Mouse (Mus musculus) liver, embryonic 14.5 days (tissue): ENCODE results near the gene Nol3. TPM values are rescaled to one million over a fixed set of nuclear protein-coding genes. Genes with fewer than 3 reads are reported as not detected.

ENCODE experiments used
- ATAC-seq: fragments of 200-750 bp; cut with Nextera tagmentation; 2 replicates; pipeline ENCODE4 v1.8.0; 2017; ENCODE audit warnings: moderate number of reproducible peaks, mild to moderate bottlenecking, moderate library complexity; ENCODE audit not compliant: insufficient read depth
- DNase-seq, 3 experiments: peaks; one replicate each; pipeline ENCODE4 v3.0.0-alpha.2; 2012 to 2013; ENCODE audit warnings: low read depth in 3 of 3, low spot score in 3 of 3
- H3K27ac ChIP-seq: fragments of 300-500 bp; sonication (generic); 2 replicates; pipeline ENCODE4 v1.5.1; 2014; ENCODE audit warnings: moderate library complexity, mild to moderate bottlenecking, control low read depth, inconsistent platforms
- H3K27me3 ChIP-seq: fragments of 300-500 bp; sonication (generic); 2 replicates; pipeline ENCODE4 v1.6.1; 2014; ENCODE audit warnings: mild to moderate bottlenecking, low read length, moderate library complexity; ENCODE audit not compliant: control insufficient read depth, insufficient read depth
- H3K36me3 ChIP-seq: fragments of 300-500 bp; sonication (generic); replicated peaks from 2 replicates; pipeline ENCODE4 v1.6.1; 2014; ENCODE audit warnings: low read depth; ENCODE audit not compliant: control insufficient read depth, insufficient read depth
- H3K4me1 ChIP-seq, 2 experiments: fragments of 200-500 bp in 1 of 2; fragments of 300-500 bp in 1 of 2; sonication (generic) in 1 of 2; replicated peaks; 2 replicates each; pipeline ENCODE4 v1.6.1; 2012 to 2014; ENCODE audit warnings: antibody characterized with exemption in 1 of 2, inconsistent platforms in 1 of 2, low read length in 1 of 2; ENCODE audit not compliant: control insufficient read depth in 2 of 2, insufficient read depth in 2 of 2
- H3K4me2 ChIP-seq: fragments of 300-500 bp; sonication (generic); 2 replicates; pipeline ENCODE4 v1.6.1; 2014; ENCODE audit warnings: low read depth, mild to moderate bottlenecking, control low read depth, moderate library complexity
- H3K4me3 ChIP-seq, 2 experiments: fragments of 200-500 bp in 1 of 2; fragments of 300-500 bp in 1 of 2; sonication (generic) in 1 of 2; 2 replicates each; pipeline ENCODE4 v1.5.1; 2012 to 2014; ENCODE audit warnings: low read depth in 2 of 2, low read length in 2 of 2, mild to moderate bottlenecking in 2 of 2, control low read depth in 1 of 2, inconsistent platforms in 1 of 2, moderate library complexity in 1 of 2; ENCODE audit not compliant: insufficient read depth in 1 of 2
- H3K9ac ChIP-seq: fragments of 300-500 bp; sonication (generic); replicated peaks from 2 replicates; pipeline ENCODE4 v1.6.1; 2014; ENCODE audit warnings: mild to moderate bottlenecking, control low read depth, moderate library complexity
- H3K9me3 ChIP-seq: fragments of 300-500 bp; sonication (generic); 2 replicates; pipeline ENCODE4 v1.6.1; 2016; ENCODE audit warnings: low read length, mixed read lengths; ENCODE audit not compliant: control insufficient read depth
- CTCF ChIP-seq: IDR thresholded peaks from 2 replicates; pipeline ENCODE4 v1.5.1; 2016; ENCODE audit warnings: antibody characterized with exemption, low read depth, control low read depth
- EP300 ChIP-seq: IDR thresholded peaks from 2 replicates; pipeline ENCODE4 v1.6.1; 2016; ENCODE audit warnings: antibody characterized with exemption, low read depth
- WGBS: fragments of 180-500 bp; shearing (Covaris S2); extraction: QIAGEN DNeasy Blood & Tissue Kit; methylation state at CpG from one replicate; pipeline ENCODE4 v1.1.7; 2014; ENCODE audit not compliant: insufficient replicate concordance; 5-methylcytosine and 5-hydroxymethylcytosine counted together
- polyA plus RNA-seq, 2 experiments: library from polyadenylated mRNA; depleted of rRNA in 1 of 2; stranded (reverse) in 1 of 2; unstranded in 1 of 2; fragments of >200 nt; fragmentation: Nextera tagmentation in 1 of 2; extraction: Ambion mirVana in 1 of 2; gene quantifications; 2 replicates each; pipeline versions ENCODE4 v1.2.1 to v1.2.3; 2012 to 2014

Gene Nol3
- polyA plus RNA-seq, 2 experiments: 0.02 TPM; not detected in 1

DNA sequence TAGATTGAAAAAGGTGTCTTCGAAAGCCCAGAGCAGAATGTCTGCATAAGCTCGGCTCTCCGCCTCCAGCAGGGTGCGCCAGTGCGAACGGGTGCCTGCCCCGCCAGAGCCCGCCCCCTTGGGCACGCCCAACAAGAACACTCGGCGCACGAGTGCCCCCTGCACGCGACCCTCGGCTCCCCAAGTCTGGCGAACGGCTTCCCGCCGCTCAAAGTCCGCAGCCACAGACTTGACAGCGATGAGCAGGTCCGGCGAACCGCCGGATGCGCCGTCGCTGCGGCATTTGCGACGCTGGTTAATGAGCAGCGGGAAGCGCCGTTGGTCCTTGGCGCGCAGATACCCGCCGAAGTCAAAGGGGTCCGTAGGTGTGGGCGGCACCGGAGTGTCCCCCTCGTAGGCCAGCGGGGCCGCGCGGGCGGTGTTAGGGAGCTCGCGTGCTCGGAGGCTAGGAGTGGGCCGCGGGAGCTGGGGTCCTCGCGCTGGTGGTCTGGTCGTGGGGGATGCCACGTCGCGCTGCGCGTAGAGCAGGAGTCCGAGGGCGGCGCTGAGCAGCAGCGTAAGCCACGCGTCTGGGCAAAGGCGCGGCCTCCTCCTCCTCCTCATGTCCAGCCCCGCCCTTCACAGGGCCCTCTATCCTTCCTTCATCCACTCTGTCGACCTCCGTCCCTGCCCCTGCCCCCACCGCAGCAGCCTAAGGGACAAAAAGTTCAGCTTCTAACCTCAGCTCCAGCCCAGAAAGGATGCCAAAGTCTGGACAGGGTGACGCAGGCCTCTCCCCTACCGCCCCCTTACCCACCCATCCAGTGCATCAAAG is 21.6 kb upstream of the Nol3 start:
- Histone ChIP-seq H3K9me3 (no peaks in the 10 kb centered on the region), H3K27me3 (peaks cover 10% of the 10 kb centered on the region), H3K4me1 (peaks cover 13 to 15% of the 10 kb centered on the region in 2 experiments), H3K36me3 (peaks cover 24% of the 10 kb centered on the region), H3K27ac (peak overlapping the region; percentile 71), H3K4me3 (peak overlapping the region; percentile 62 to 82), H3K4me2 (peak overlapping the region; percentile 100), H3K9ac (peak overlapping the region; percentile 71)
- under 1% methylated on average over 68 of the region's 74 CpGs for WGBS
- TF ChIP-seq CTCF: peak; percentile 93
- no peak for TF ChIP-seq EP300
- peak; percentile 96 for ATAC-seq
- DNase-seq: peak; percentile 68 to 72 (median 70)

DNA sequence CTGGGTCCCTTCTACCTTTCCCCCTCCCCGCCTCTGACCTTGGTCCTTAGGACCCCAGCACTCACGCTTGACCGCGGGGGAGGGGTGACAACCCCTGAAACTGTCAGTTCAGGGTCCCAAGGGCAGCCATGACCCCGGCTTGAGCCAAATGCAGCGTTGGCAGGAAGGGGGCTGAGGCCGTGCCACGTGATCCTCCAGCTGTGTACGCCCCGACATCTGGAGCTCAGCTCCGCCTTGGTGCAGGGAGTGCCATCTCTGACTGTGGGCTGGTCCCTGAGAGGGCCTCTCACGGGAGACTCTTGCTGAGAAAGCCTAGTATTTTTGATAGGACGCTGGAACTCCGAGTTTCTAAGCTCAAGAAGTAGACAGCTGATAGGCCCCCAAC is 21.0 kb upstream of the Nol3 start, which contains the start of gene B3gnt9:
TSS of gene B3gnt9 (minus strand) at position 188 of the 385 bp plus-strand sequence.
- ATAC-seq: peak; percentile 91
- 2% methylated on average over 14 of the region's 14 CpGs for WGBS

DNA sequence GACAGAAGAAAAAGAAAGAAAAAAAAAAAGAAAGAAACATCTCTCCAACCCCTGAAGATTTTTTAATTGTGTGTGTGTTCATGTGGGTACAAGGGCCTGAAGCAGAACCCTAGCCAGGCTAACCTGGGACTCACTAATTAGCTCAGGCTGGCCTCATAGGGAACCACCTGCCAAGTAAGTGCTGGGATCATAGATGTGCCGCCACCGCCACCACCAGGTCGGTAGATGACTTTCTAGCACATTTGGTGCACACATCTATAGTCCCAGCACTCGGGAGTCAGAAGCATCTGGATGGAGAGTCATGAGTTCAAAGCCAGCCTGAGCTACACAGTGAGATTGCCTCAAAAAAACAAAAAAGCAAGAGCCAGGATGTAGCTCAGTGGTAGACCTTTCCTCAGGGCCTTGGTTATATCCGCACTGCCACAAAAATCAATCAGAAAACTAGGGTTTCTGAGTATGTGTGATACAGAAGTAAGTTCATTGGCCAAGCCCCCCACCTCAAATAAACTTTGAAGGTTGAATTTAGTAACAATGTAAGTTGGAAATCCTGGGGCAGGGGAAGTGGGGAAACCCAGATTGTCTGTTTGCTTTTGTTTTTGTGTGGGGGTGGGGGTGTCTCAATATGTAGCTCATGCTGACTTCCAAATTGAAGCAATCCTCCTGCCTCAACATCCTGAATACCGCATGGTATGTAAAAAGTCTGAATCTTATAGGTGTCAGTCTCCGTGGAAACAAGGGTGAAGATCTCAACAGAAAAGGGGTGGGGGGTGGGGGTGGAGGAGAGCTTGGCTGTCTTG is 18.4 kb upstream of the Nol3 start:
- Histone ChIP-seq H3K36me3 (no peaks in the 10 kb centered on the region), H3K4me2 (no peak overlapping the region), H3K9ac (no peak overlapping the region), H3K4me1 (peaks cover 15 to 19% of the 10 kb centered on the region in 2 experiments), H3K27me3 (peaks cover 12% of the 10 kb centered on the region), H3K9me3 (no peaks in the 10 kb centered on the region), H3K4me3 (no peak overlapping the region), H3K27ac (no peak overlapping the region)
- 65% methylated on average over 7 of the region's 7 CpGs for WGBS
- TF ChIP-seq EP300 (no peak), CTCF (peak; percentile 15; the same call in 1 of the 2 replicates)
- DNase-seq (no peak), ATAC-seq (no peak)

More for the DNA sequence above, 21.0 kb upstream of the Nol3 start, which contains the start of gene B3gnt9:
- H3K4me2 ChIP-seq: peak within 1 kb of the TSS; percentile 100
- no peak for TF ChIP-seq CTCF
- no peak for TF ChIP-seq EP300
- peaks cover 12% of the 10 kb centered on the region for H3K27me3 ChIP-seq
- H3K9ac ChIP-seq: peak within 1 kb of the TSS; percentile 71
- peaks cover 18% of the 10 kb centered on the region for H3K36me3 ChIP-seq
- DNase-seq: peak; percentile 70 to 71 (median 71)
- peaks cover 13 to 15% of the 10 kb centered on the region in 2 experiments for H3K4me1 ChIP-seq
- H3K4me3 ChIP-seq: peak within 1 kb of the TSS; percentile 62 to 82
- H3K27ac ChIP-seq: peak within 1 kb of the TSS; percentile 71
- H3K9me3 ChIP-seq: no peaks in the 10 kb centered on the region

DNA sequence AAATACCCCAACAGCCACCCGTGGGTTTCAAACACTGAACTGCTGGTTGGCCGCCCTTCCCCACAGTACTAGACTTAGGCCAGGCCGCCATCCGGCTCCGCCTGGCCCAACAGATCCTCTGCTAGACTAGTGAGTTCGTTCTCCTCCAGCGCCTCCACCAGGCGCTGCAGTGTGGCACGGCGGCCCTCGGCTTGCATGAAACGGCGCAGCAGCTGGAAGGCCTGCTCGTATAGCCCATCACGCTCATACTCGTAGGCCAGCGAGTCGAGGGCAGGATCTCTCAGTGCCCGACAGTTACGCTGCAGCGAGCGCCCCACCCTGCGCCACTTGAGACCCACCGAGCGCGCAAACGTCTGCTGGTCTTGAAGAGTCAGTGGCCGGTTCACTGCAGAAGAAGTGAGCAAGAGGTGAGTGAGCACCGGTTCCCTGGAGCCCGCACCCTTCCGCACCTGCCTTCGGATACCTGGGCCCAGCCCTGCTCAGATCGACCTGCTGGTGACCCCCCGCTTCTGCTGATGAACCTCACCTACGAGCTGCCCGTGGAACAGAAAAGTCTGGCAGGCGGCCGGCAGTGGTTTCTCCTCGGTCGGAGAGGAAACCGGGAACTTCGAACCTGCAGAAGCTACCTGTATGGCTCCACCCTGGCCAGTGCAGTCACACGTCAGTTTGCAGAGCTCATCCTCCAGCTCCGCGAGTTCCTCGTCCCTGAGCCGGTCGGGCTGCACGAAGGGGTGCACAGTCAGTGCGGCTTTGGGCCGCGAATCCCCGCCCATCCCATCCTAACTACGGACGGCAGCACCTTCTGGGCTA is 16.8 kb upstream of the Nol3 start:
- Histone ChIP-seq H3K4me2 (peak overlapping the region; percentile 62), H3K9ac (no peak overlapping the region), H3K36me3 (no peaks in the 10 kb centered on the region), H3K27ac (no peak overlapping the region), H3K27me3 (peaks cover 16% of the 10 kb centered on the region), H3K4me3 (peak overlapping the region; percentile 14 to 20; a peak in 2 of 4 replicates), H3K9me3 (no peaks in the 10 kb centered on the region), H3K4me1 (peaks cover 13 to 20% of the 10 kb centered on the region in 2 experiments)
- TF ChIP-seq EP300 (no peak), CTCF (peak; percentile 35; the same call in 1 of the 2 replicates)
- ATAC-seq: no peak
- no peak for DNase-seq
- 18% methylated on average over 55 of the region's 55 CpGs for WGBS
